In the genomic region with DNA sequence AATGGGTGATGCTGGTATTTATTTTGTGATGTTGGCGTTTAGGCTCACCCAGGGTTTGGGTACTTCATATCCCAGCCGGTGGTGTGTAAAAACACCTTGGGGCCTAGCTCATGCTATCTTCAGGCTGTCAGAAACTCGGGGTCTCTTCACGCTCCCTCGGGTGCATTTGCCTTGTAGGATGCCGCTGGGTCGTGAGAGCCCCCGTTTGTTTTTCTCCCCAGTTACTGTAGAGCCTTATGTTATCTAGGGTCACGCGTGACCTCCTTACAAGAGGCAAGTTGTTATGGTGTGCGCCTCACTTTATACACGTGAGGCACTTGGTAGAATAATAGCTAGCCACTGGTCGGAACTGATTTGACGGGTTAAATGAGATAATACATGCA, we compare ENCODE assay signal across 8 mouse cellular contexts. TPM values are rescaled to one million over a fixed set of nuclear protein-coding genes. Genes with fewer than 3 reads are reported as not detected.
A peak's percentile ranks its signal among the peaks of the same experiment; 100 is the strongest.
DNase-seq lines count a peak whose midpoint lies in the region; ATAC-seq and TF ChIP-seq lines count a peak whose summit lies in the region.

No protein-coding gene starts in this region.

- H3K27ac ChIP-seq in heart, embryonic 15.5 days: peak overlapping the region; percentile 31; the same call in 1 of the 2 replicates
- H3K27ac ChIP-seq in bone marrow, adult 2 months (ENCODE audit: control insufficient read depth, insufficient read depth, low read depth, low read length, poor library complexity): peak overlapping the region; percentile 5
- 0 out of 2 replicates have a peak overlapping the region, but pooled peaks have one; percentile 44 for H3K27ac ChIP-seq in hindbrain, embryonic 13.5 days
- no peak overlapping the region for H3K27ac ChIP-seq in midbrain, embryonic 11.5 days (ENCODE audit: low read depth, low read length)

- H3K4me1 ChIP-seq in heart, embryonic 15.5 days (replicated peaks): peaks cover 7% of the 10 kb centered on the region
- H3K4me1 ChIP-seq in bone marrow, adult 2 months (ENCODE audit: control insufficient read depth, insufficient read depth, low read length): peaks cover 2% of the 10 kb centered on the region
- peaks cover 8% of the 10 kb centered on the region for H3K4me1 ChIP-seq in hindbrain, embryonic 13.5 days (replicated peaks)
- peaks cover 6% of the 10 kb centered on the region for H3K4me1 ChIP-seq in midbrain, embryonic 11.5 days (ENCODE audit: control insufficient read depth, insufficient read depth, low read length)

- H3K9ac ChIP-seq in heart, embryonic 15.5 days: peak overlapping the region; percentile 79
- H3K9ac ChIP-seq in hindbrain, embryonic 13.5 days: peak overlapping the region; percentile 87
- peak overlapping the region; percentile 87 for H3K9ac ChIP-seq in midbrain, embryonic 11.5 days (ENCODE audit: low read length)

- no peak for TF ChIP-seq POLR2A in bone marrow, adult 2 months (IDR thresholded peaks at IDR 0.05; ENCODE audit: borderline replicate concordance, control insufficient read depth, low read depth, low read length)

- H3K4me2 ChIP-seq in heart, embryonic 15.5 days: peak overlapping the region; percentile 73
- peak overlapping the region; percentile 92 for H3K4me2 ChIP-seq in hindbrain, embryonic 13.5 days
- peak overlapping the region; percentile 87 for H3K4me2 ChIP-seq in midbrain, embryonic 11.5 days

- no peaks in the 10 kb centered on the region for H3K9me3 ChIP-seq in heart, embryonic 15.5 days (replicated peaks)
- H3K9me3 ChIP-seq in hindbrain, embryonic 13.5 days: no peaks in the 10 kb centered on the region
- H3K9me3 ChIP-seq in midbrain, embryonic 11.5 days (ENCODE audit: control insufficient read depth, low read length): no peaks in the 10 kb centered on the region

- WGBS in heart, embryonic 15.5 days: 1% methylated on average over 14 of the region's 14 CpGs
- under 1% methylated on average over 14 of the region's 14 CpGs for WGBS in bone marrow, adult 2 months
- 2% methylated on average over 14 of the region's 14 CpGs for WGBS in hindbrain, embryonic 13.5 days
- WGBS in midbrain, embryonic 11.5 days: 1% methylated on average over 14 of the region's 14 CpGs

- TF ChIP-seq CTCF in bone marrow, adult 2 months (IDR thresholded peaks at IDR 0.05; ENCODE audit: control insufficient read depth, insufficient read depth, low read length): no peak

- ATAC-seq in heart, embryonic 15.5 days (replicated peaks; ENCODE audit: insufficient number of reproducible peaks, insufficient read depth, low FRiP score, low read depth): peak; percentile 16; the same call in 1 of the 2 replicates
- ATAC-seq in hindbrain, embryonic 13.5 days (ENCODE audit: low FRiP score): peak; percentile 71
- ATAC-seq in midbrain, embryonic 11.5 days (ENCODE audit: low FRiP score): peak; percentile 74

- no peaks in the 10 kb centered on the region for H3K27me3 ChIP-seq in heart, embryonic 15.5 days
- no peaks in the 10 kb centered on the region for H3K27me3 ChIP-seq in hindbrain, embryonic 13.5 days
- H3K27me3 ChIP-seq in midbrain, embryonic 11.5 days (ENCODE audit: control insufficient read depth, insufficient read depth, low read length): no peaks in the 10 kb centered on the region

- DNase-seq in heart, adult 9 months (ENCODE audit: low spot score in 2 of 2): no peak
- no peak for DNase-seq in midbrain, embryonic 11.5 days (ENCODE audit: low spot score, missing footprints)
- no peak for DNase-seq in urinary bladder, postnatal 36 days (ENCODE audit: low spot score in 2 of 2)
- DNase-seq in yolk sac, embryonic 10.5 days (ENCODE audit: low spot score): no peak
- DNase-seq in lung, adult 18-20 months: no peak

- peaks cover 34% of the 10 kb centered on the region for H3K36me3 ChIP-seq in heart, embryonic 15.5 days
- H3K36me3 ChIP-seq in hindbrain, embryonic 13.5 days: peaks cover 34% of the 10 kb centered on the region
- peaks cover 3% of the 10 kb centered on the region; the same call in 1 of the 2 replicates for H3K36me3 ChIP-seq in midbrain, embryonic 11.5 days (ENCODE audit: control insufficient read depth, insufficient read depth, low read length)

- peak overlapping the region; percentile 83 for H3K4me3 ChIP-seq in heart, embryonic 15.5 days
- H3K4me3 ChIP-seq in bone marrow, adult 2 months (replicated peaks; ENCODE audit: control insufficient read depth, low read depth, low read length): peak overlapping the region; percentile 87
- H3K4me3 ChIP-seq in hindbrain, embryonic 13.5 days: peak overlapping the region; percentile 81
- H3K4me3 ChIP-seq in midbrain, embryonic 11.5 days (ENCODE audit: low read depth, low read length): peak overlapping the region; percentile 84

RNA-seq across cellular contexts. Expression of a gene that starts 0.3 kb away (rescaled TPM):
- 59.7 and 73.4 TPM in 2 replicates for polyA plus RNA-seq in heart, embryonic 15.5 days (2015; fragmentation: Nextera tagmentation; extraction: Ambion mirVana)
- 51.5 and 56.9 TPM in 2 replicates for polyA plus RNA-seq in bone marrow, adult 2 months (2011; ENCODE audit: insufficient read depth, insufficient read length, low replicate concordance, missing spikeins)
- 78.4 and 84.6 TPM in 2 replicates for polyA plus RNA-seq in hindbrain, embryonic 13.5 days (2015; fragmentation: Nextera tagmentation; extraction: Ambion mirVana)
- 103 TPM in 2 replicates for polyA plus RNA-seq in midbrain, embryonic 11.5 days (2014; fragmentation: Nextera tagmentation; extraction: Ambion mirVana)

RNA-seq across cellular contexts. Expression of a gene that starts 30.2 kb away (rescaled TPM):
- polyA plus RNA-seq in heart, embryonic 15.5 days (2015; fragmentation: Nextera tagmentation; extraction: Ambion mirVana): 8.2 and 8.8 TPM in 2 replicates
- 2.4 and 6.2 TPM in 2 replicates for polyA plus RNA-seq in bone marrow, adult 2 months (2011; ENCODE audit: insufficient read depth, insufficient read length, low replicate concordance, missing spikeins)
- polyA plus RNA-seq in hindbrain, embryonic 13.5 days (2015; fragmentation: Nextera tagmentation; extraction: Ambion mirVana): 3.2 and 3.8 TPM in 2 replicates
- polyA plus RNA-seq in midbrain, embryonic 11.5 days (2014; fragmentation: Nextera tagmentation; extraction: Ambion mirVana): 2.8 and 3.2 TPM in 2 replicates

RNA-seq across cellular contexts. Expression of a gene that starts 53.7 kb away (rescaled TPM):
- 4.8 and 9.1 TPM in 2 replicates for polyA plus RNA-seq in heart, embryonic 15.5 days (2015; fragmentation: Nextera tagmentation; extraction: Ambion mirVana)
- not detected in 2 replicates for polyA plus RNA-seq in bone marrow, adult 2 months (2011; ENCODE audit: insufficient read depth, insufficient read length, low replicate concordance, missing spikeins)
- polyA plus RNA-seq in hindbrain, embryonic 13.5 days (2015; fragmentation: Nextera tagmentation; extraction: Ambion mirVana): 0.72 and 1.1 TPM in 2 replicates
- 2.8 and 3.0 TPM in 2 replicates for polyA plus RNA-seq in midbrain, embryonic 11.5 days (2014; fragmentation: Nextera tagmentation; extraction: Ambion mirVana)

Comparison
In these comparisons a context has a peak if more than half of its experiments do, and no peak if none do; other contexts are left out.
1. ATAC-seq: peak in every context shown above with its lines; median percentile 74 in midbrain, embryonic 11.5 days; 71 in hindbrain, embryonic 13.5 days; 16 in heart, embryonic 15.5 days.